Mouse (Mus musculus) hindbrain, embryonic 15.5 days (tissue): ENCODE measurements at regions not wholly inside any gene's neighbourhood (a gene's known extent, or its start where the extent isn't known, plus 50 kb on each side); places are given as distances from the start of the nearest gene placed in this dataset.

ENCODE experiments used
- ATAC-seq: fragments of 200-750 bp; cut with Nextera tagmentation; 2 replicates; pipeline ENCODE4 v1.8.0; 2017; ENCODE audit warnings: low read depth, moderate number of reproducible peaks, moderate TSS enrichment; ENCODE audit not compliant: low FRiP score
- H3K27ac ChIP-seq: fragments of 300-500 bp; sonication (generic); replicated peaks from 2 replicates; pipeline ENCODE4 v1.5.1; 2015; ENCODE audit warnings: mild to moderate bottlenecking, inconsistent platforms
- H3K27me3 ChIP-seq: fragments of 300-500 bp; sonication (generic); 2 replicates; pipeline ENCODE4 v1.6.1; 2015; ENCODE audit warnings: control low read depth, inconsistent platforms
- H3K36me3 ChIP-seq: fragments of 300-500 bp; sonication (generic); 2 replicates; pipeline ENCODE4 v1.6.1; 2015; ENCODE audit warnings: control low read depth, inconsistent platforms
- H3K4me1 ChIP-seq: fragments of 300-500 bp; sonication (generic); replicated peaks from 2 replicates; pipeline ENCODE4 v1.6.1; 2015; ENCODE audit warnings: control low read depth, inconsistent platforms
- H3K4me2 ChIP-seq: fragments of 300-500 bp; sonication (generic); 2 replicates; pipeline ENCODE4 v1.6.1; 2015; ENCODE audit warnings: moderate library complexity, mild to moderate bottlenecking, inconsistent platforms
- H3K4me3 ChIP-seq: fragments of 300-500 bp; sonication (generic); 2 replicates; pipeline ENCODE4 v1.5.1; 2015; ENCODE audit warnings: mild to moderate bottlenecking, inconsistent platforms
- H3K9ac ChIP-seq: fragments of 300-500 bp; sonication (generic); 2 replicates; pipeline ENCODE4 v1.6.1; 2015; ENCODE audit warnings: inconsistent platforms
- H3K9me3 ChIP-seq: fragments of 300-500 bp; sonication (generic); 2 replicates; pipeline ENCODE4 v1.6.1; 2016; ENCODE audit warnings: control low read depth, inconsistent platforms
- WGBS: fragments of 180-500 bp; shearing (Covaris S2); methylation state at CpG from one replicate; pipeline ENCODE4 v1.1.7; 2015; 5-methylcytosine and 5-hydroxymethylcytosine counted together

- WGBS, result 54% methylated on average over 4 of the region's 4 CpGs
- no peak overlapping the region for H3K27ac ChIP-seq
- 0 out of 2 replicates have a peak, but pooled peaks have one; percentile 30 for ATAC-seq
- no peak overlapping the region for H3K4me3 ChIP-seq
- peaks cover 17% of the 10 kb centered on the region for H3K4me1 ChIP-seq
- no peaks in the 10 kb centered on the region for H3K27me3 ChIP-seq
- no peaks in the 10 kb centered on the region for H3K36me3 ChIP-seq
- no peak overlapping the region for H3K9ac ChIP-seq
- H3K4me2 ChIP-seq, result no peak overlapping the region
- no peaks in the 10 kb centered on the region for H3K9me3 ChIP-seq
Measured at GRCm38 (mm10) chr10:92097081-92097480, 625.1 kb downstream of the Nedd1 start.

- ATAC-seq, result no peak
Measured at GRCm38 (mm10) chr10:92091480-92092395, 630.5 kb downstream of the Nedd1 start.

DNA sequence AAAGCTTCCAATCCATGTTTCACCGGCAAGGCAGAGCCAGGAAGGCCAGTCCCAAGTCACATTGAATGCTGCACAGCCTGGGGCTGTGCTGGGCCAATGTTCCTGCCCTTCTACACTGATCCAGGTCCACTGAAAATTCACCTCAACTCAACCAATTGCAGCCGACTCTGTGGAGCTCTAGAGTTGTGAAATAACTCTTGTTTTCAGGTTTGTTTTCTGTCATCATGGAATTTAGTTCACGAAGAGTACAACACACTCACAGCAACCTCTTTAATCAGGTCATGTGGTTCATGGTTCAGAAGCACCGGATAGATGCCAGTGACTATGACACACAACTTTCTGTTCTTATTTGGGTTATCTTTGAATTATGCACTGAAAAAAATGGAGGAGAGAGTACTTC is 640.1 kb downstream of the Nedd1 start:
- 83% methylated on average over 4 of the region's 4 CpGs for WGBS
- H3K9ac ChIP-seq, result no peak overlapping the region
- no peak overlapping the region for H3K4me2 ChIP-seq
- no peak overlapping the region for H3K4me3 ChIP-seq
- H3K9me3 ChIP-seq, result no peaks in the 10 kb centered on the region
- no peaks in the 10 kb centered on the region for H3K27me3 ChIP-seq
- H3K4me1 ChIP-seq, result peaks cover 16% of the 10 kb centered on the region
- 0 out of 2 replicates have a peak overlapping the region, but pooled peaks have one; percentile 57 for H3K27ac ChIP-seq
- no peak for ATAC-seq
- peaks cover 7% of the 10 kb centered on the region; the same call in 1 of the 2 replicates for H3K36me3 ChIP-seq

More at GRCm38 (mm10) chr10:92091480-92092395, 630.5 kb downstream of the Nedd1 start:
- WGBS, result 42% methylated on average over 9 of the region's 9 CpGs
- Histone ChIP-seq H3K9ac (no peak overlapping the region), H3K27ac (peak overlapping the region; percentile 47), H3K4me3 (no peak overlapping the region), H3K9me3 (no peaks in the 10 kb centered on the region), H3K27me3 (no peaks in the 10 kb centered on the region), H3K36me3 (0 out of 2 replicates have a peak, but pooled peaks cover 2% of the 10 kb centered on the region), H3K4me1 (peaks cover 6% of the 10 kb centered on the region), H3K4me2 (no peak overlapping the region)

DNA sequence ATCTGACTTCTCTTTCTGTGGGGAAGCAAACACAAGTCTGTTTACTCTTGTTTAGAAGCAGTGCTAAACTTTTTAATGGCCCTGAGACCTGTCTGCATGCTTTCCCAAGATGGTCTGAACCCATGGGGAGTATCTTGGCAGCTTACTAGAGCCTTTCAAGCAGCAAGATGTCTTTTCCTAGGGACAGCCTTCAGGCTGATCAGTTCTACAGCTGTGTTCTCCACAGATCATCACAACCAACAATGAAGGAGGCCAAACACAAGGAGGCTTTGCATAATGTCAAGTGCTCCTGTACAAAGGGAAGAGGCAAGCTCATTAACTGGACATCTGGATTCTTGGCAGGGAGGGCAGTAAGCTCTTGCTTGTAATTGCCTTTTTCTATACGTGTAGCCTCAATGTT is 641.0 kb downstream of the Nedd1 start:
- ATAC-seq, result 0 out of 2 replicates have a peak, but pooled peaks have one; percentile 40
- Histone ChIP-seq H3K4me2 (no peak overlapping the region), H3K9me3 (no peaks in the 10 kb centered on the region), H3K4me1 (peaks cover 23% of the 10 kb centered on the region), H3K4me3 (no peak overlapping the region), H3K9ac (no peak overlapping the region), H3K27me3 (no peaks in the 10 kb centered on the region), H3K27ac (0 out of 2 replicates have a peak overlapping the region, but pooled peaks have one; percentile 2), H3K36me3 (peaks cover 7% of the 10 kb centered on the region; the same call in 1 of the 2 replicates)
- 7% methylated on average over 1 of the region's 1 CpGs for WGBS

DNA sequence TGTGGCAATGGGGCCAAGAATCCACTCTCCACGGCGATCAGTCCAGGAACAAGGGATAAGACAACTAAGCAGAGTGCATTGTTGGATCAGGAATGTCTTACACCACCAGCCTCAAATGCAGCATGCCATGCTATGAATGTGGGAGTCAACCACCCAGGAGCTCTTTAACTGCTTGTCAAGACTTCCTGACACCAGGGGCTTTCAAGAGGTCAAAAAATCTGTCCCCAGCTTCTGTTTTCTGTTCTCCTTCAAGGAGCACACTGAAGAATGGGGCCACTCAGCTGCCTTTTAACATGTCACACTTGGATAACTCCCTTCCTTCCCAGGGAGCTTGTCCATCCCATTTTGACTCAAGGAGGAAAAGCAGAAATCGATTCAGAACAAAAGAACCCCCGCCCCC is 642.8 kb downstream of the Nedd1 start:
- Histone ChIP-seq H3K9ac (no peak overlapping the region), H3K36me3 (peaks cover 7% of the 10 kb centered on the region; the same call in 1 of the 2 replicates), H3K4me3 (no peak overlapping the region), H3K4me1 (peaks cover 40% of the 10 kb centered on the region), H3K27me3 (no peaks in the 10 kb centered on the region), H3K27ac (peak overlapping the region; percentile 28; the same call in 1 of the 2 replicates), H3K9me3 (no peaks in the 10 kb centered on the region), H3K4me2 (no peak overlapping the region)
- 13% methylated on average over 4 of the region's 4 CpGs for WGBS
- ATAC-seq, result no peak

DNA sequence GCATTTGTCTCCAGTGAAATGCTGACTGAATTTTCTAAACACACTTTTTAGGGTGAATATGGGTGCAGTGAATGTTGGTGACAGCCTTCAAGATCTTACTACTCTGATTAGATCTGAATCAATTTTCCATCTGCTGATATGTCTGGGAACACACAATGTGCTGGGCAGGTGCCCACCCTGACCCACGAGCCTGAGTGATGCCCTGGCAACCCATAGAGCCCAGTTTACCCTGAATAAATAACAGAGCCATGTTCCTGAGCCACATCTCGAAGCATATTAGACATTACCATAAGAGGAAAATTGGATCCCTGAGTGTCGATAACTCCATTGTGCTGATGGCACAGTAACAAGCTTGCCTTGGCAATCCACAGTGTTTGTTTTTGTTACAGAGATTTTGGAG is 644.9 kb downstream of the Nedd1 start:
- Histone ChIP-seq H3K9ac (no peak overlapping the region), H3K36me3 (0 out of 2 replicates have a peak, but pooled peaks cover 4% of the 10 kb centered on the region), H3K27ac (peak overlapping the region; percentile 31), H3K9me3 (no peaks in the 10 kb centered on the region), H3K4me2 (no peak overlapping the region), H3K4me1 (peaks cover 48% of the 10 kb centered on the region), H3K27me3 (no peaks in the 10 kb centered on the region), H3K4me3 (no peak overlapping the region)
- 27% methylated on average over 3 of the region's 3 CpGs for WGBS
- no peak for ATAC-seq

DNA sequence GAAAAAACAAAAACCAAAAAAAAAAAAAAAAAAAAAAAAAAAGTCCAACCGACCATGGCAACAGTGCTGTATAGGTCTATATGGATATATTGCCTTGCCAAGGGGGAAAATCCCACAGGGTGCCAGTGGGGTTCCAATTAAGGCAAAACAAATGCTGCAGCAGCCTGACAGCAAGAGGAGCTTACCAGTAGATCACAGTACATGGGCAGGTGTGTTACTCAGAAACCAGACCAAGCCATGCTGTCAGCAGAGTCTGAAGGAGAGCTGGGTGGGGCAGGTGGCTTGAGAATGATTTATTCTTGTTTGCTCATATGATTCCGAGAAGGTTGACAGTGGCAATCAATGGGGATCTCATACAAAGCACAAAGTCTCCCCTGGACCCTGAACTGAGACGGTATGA is 645.5 kb downstream of the Nedd1 start:
- H3K9me3 ChIP-seq, result no peaks in the 10 kb centered on the region
- peaks cover 48% of the 10 kb centered on the region for H3K4me1 ChIP-seq
- no peak overlapping the region for H3K4me3 ChIP-seq
- no peak overlapping the region for H3K9ac ChIP-seq
- H3K27me3 ChIP-seq, result no peaks in the 10 kb centered on the region
- WGBS, result 18% methylated on average over 3 of the region's 3 CpGs
- H3K4me2 ChIP-seq, result no peak overlapping the region
- H3K27ac ChIP-seq, result peak overlapping the region; percentile 31
- H3K36me3 ChIP-seq, result 0 out of 2 replicates have a peak, but pooled peaks cover 4% of the 10 kb centered on the region
- ATAC-seq, result no peak

DNA sequence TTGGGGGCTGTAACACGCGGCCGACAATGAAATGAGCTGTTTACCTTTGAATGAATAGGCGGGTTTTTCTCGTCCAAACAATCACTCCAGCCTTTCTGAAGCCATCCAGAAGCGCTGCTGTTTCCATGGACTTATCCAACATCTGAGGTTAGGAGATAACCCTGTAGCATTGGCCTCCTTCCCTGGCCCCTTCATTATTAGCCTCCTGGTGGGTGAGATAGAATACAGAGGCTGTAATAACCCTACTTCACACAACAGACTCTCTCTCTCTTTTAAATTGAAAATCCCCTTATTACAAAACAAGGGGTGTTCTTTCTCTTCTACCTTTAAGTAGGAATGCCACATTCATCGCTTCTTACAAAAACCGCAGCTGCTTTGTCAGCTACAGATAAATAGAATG is 646.8 kb downstream of the Nedd1 start:
- WGBS, result 34% methylated on average over 8 of the region's 8 CpGs
- H3K4me1 ChIP-seq, result peaks cover 45% of the 10 kb centered on the region
- no peak for ATAC-seq
- peak overlapping the region; percentile 76 for H3K27ac ChIP-seq
- no peaks in the 10 kb centered on the region for H3K9me3 ChIP-seq
- 0 out of 2 replicates have a peak, but pooled peaks cover 8% of the 10 kb centered on the region for H3K36me3 ChIP-seq
- H3K4me2 ChIP-seq, result no peak overlapping the region
- no peak overlapping the region for H3K4me3 ChIP-seq
- no peaks in the 10 kb centered on the region for H3K27me3 ChIP-seq
- no peak overlapping the region for H3K9ac ChIP-seq

- H3K9me3 ChIP-seq, result no peaks in the 10 kb centered on the region
- 0 out of 2 replicates have a peak, but pooled peaks cover 8% of the 10 kb centered on the region for H3K36me3 ChIP-seq
- peaks cover 39% of the 10 kb centered on the region for H3K4me1 ChIP-seq
- no peak overlapping the region for H3K4me3 ChIP-seq
- H3K9ac ChIP-seq, result no peak overlapping the region
- WGBS, result 47% methylated on average over 11 of the region's 11 CpGs
- H3K27me3 ChIP-seq, result no peaks in the 10 kb centered on the region
- H3K4me2 ChIP-seq, result no peak overlapping the region
- ATAC-seq, result 0 out of 2 replicates have a peak, but pooled peaks have one; percentile 66
- H3K27ac ChIP-seq, result peak overlapping the region; percentile 76
Measured at GRCm38 (mm10) chr10:92074698-92075394, 647.4 kb downstream of the Nedd1 start.

DNA sequence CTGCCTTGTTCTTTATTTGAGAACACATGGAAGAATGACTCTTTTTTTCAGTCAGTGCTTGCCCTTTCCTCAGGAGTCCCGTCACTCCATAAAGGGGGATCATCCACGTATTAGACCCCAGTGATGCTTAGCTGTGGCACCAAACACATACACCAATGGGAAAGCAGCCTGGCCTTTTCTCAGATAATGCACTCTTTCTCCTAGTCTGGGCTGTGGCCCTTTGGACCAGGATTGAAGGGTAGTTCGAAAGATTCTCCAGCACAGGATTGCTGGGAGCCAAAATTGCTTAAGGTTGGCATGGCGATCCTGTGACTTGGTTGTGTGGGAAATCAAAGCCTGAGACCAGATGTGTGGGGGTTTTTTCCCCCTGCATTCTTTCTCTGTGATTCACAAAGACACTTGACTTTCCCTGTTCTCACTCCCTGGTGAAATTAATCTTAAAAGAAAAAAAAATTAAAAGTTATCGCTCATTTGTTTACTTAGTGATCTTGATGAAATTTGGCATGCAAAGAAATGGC is 648.3 kb downstream of the Nedd1 start:
- 15% methylated on average over 5 of the region's 5 CpGs for whole genome bisulfite sequencing
- peaks cover 39% of the 10 kb centered on the region for H3K4me1 ChIP-seq
- no peak for ATAC-seq

GRCm38 (mm10) chr10:92044783-92045182 is 677.4 kb downstream of the Nedd1 start:
- no peak for ATAC-seq
- Histone ChIP-seq H3K4me1 (no peaks in the 10 kb centered on the region), H3K9me3 (no peaks in the 10 kb centered on the region), H3K4me3 (no peak overlapping the region), H3K4me2 (no peak overlapping the region), H3K9ac (no peak overlapping the region), H3K27me3 (no peaks in the 10 kb centered on the region), H3K36me3 (no peaks in the 10 kb centered on the region), H3K27ac (no peak overlapping the region)

More for the DNA sequence above, 648.3 kb downstream of the Nedd1 start:
- no peak overlapping the region for H3K4me2 ChIP-seq
- H3K36me3 ChIP-seq, result 0 out of 2 replicates have a peak, but pooled peaks cover 8% of the 10 kb centered on the region
- H3K9ac ChIP-seq, result no peak overlapping the region
- H3K27me3 ChIP-seq, result no peaks in the 10 kb centered on the region
- H3K9me3 ChIP-seq, result no peaks in the 10 kb centered on the region
- no peak overlapping the region for H3K4me3 ChIP-seq
- peak overlapping the region; percentile 76 for H3K27ac ChIP-seq
